Mouse (Mus musculus) myocyte (in vitro differentiated cells): Measurements from ENCODE around the gene Gm45140.

Experiments
- CEBPB ChIP-seq: IDR thresholded peaks from 2 replicates; pipeline ENCODE4 v1.6.1; 2011; ENCODE audit warnings: mild to moderate bottlenecking, moderate library complexity; ENCODE audit not compliant: poor library complexity, insufficient read depth, severe bottlenecking
- E2F4 ChIP-seq: IDR thresholded peaks from one replicate; pipeline ENCODE4 v1.6.1; 2011; ENCODE audit warnings: mild to moderate bottlenecking, control low read depth, moderate library complexity; ENCODE audit not compliant: insufficient read depth
- MAX ChIP-seq: IDR thresholded peaks from one replicate; pipeline ENCODE4 v1.6.1; 2011; ENCODE audit warnings: low read depth, mild to moderate bottlenecking, control low read depth
- MYOG ChIP-seq, 3 experiments: IDR thresholded peaks; one replicate each; pipeline ENCODE4 v1.6.1; 2011; ENCODE audit warnings: control low read depth in 2 of 3, low read depth in 2 of 3, mild to moderate bottlenecking in 2 of 3; ENCODE audit not compliant: insufficient read length in 2 of 3, control insufficient read depth in 1 of 3, insufficient read depth in 1 of 3
- POLR2A ChIP-seq: IDR thresholded peaks from one replicate; pipeline ENCODE4 v1.6.1; 2011; ENCODE audit warnings: low read depth, mild to moderate bottlenecking, control low read depth, moderate library complexity; ENCODE audit not compliant: insufficient read length
- POLR2AphosphoS2 ChIP-seq: IDR thresholded peaks from one replicate; pipeline ENCODE4 v1.6.1; 2011; ENCODE audit warnings: low read depth, control low read depth; ENCODE audit not compliant: insufficient read length
- REST ChIP-seq: IDR thresholded peaks from one replicate; pipeline ENCODE4 v1.6.1; 2011; ENCODE audit warnings: mild to moderate bottlenecking, control low read depth, moderate library complexity; ENCODE audit not compliant: insufficient read depth, insufficient read length
- SRF ChIP-seq: IDR thresholded peaks from one replicate; pipeline ENCODE4 v1.6.1; 2011; ENCODE audit warnings: low read depth; ENCODE audit not compliant: control insufficient read depth, insufficient read length
- TCF12 ChIP-seq: IDR thresholded peaks from one replicate; pipeline ENCODE4 v1.6.1; 2011; ENCODE audit warnings: mild to moderate bottlenecking, control low read depth; ENCODE audit not compliant: poor library complexity, insufficient read depth, severe bottlenecking
- USF1 ChIP-seq: IDR thresholded peaks from one replicate; pipeline ENCODE4 v1.6.1; 2011; ENCODE audit warnings: low read depth, mild to moderate bottlenecking, control low read depth, moderate library complexity

DNA sequence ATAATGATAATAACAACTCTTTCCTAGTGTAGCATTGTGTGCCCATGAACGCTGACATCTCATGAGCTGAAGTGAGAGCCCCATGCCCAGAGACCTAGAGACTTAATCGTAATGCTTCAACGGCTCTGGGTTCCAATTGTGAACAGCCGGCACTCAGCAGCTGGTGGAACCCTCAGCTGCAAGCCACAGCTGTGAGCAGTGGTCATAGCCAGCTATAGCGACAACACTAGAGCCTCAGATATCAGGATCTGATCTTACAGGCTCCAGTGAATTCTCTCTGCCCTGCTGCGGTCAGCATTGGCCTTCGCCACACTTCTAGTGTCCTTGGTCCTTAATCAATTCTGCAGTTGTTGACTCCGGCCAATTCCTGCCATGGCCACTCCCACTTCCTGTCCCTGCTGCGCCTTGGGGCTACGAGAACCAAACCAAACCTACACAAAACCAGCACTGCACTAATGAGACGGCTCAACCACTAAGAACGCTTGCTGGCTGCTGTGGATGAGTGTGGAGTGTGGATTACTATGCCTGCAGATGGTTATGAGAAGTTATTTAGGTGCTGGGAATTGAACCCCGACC, 40.6 kb upstream of the Gm45140 start:
- TF ChIP-seq POLR2A: no peak
- no peak for TF ChIP-seq CEBPB
- no peak for TF ChIP-seq MAX
- TF ChIP-seq USF1: no peak
- TF ChIP-seq POLR2AphosphoS2: no peak
- no peak for TF ChIP-seq REST
- TF ChIP-seq E2F4: no peak
- no peak for TF ChIP-seq TCF12
- TF ChIP-seq MYOG (IDR thresholded peaks at IDR 0.05; ENCODE audit: control insufficient read depth in 1 of 3, insufficient read depth in 1 of 3, insufficient read length in 2 of 3, low read depth in 2 of 3): peak; percentile 25 to 66 (median 32)
- TF ChIP-seq SRF: no peak
